Mouse (Mus musculus): ENCODE results near the gene Rtbdn.

GRCm38 (mm10) chr8:84985049-84985683 is 38.4 kb downstream of the Rtbdn start:
- no peak for TF ChIP-seq CTCF (IDR thresholded peaks at IDR 0.05; ENCODE audit: extremely low read depth, insufficient read depth, insufficient read length, insufficient replicate concordance)
- no peak for TF ChIP-seq POLR2A (IDR thresholded peaks at IDR 0.05; ENCODE audit: low read depth, low read length)

Data from spleen, adult 2 months (tissue).